Mouse (Mus musculus): ENCODE data around the gene Olfr548-ps1. TPM values are rescaled to one million over a fixed set of nuclear protein-coding genes. Genes with fewer than 3 reads are reported as not detected.

The Olfr548-ps1 gene
- total and polyA plus RNA-seq, 3 experiments, result 0.05 TPM; not detected in 2

DNA sequence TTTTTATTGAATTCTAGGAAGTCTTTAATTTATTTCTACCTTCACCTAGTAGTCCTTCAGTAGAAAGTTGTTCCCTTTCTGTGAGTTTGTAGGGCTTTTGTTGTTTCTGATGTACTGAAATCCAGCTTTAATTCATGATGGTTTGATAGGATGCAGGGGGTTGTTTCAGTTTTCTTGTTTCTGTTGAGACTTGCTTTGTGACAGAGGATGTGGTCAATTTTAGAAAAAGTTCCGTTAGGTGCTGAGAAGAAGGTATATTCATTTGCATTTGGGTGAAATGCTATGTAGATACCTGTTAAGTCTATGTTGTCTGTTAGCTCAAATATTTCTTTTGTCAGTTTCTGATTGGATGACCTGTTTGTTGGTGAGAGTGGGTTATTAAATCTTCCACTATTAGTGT, 11.6 kb upstream of the Olfr548-ps1 start:
- TF ChIP-seq TAL1 (conservative IDR thresholded peaks at IDR 0.05; ENCODE audit: low read depth, low read length), result no peak
- Histone ChIP-seq H3K9me3 (replicated peaks) (no peaks in the 10 kb centered on the region), H3K4me1 (ENCODE audit: insufficient read depth, low read depth, low read length) (no peaks in the 10 kb centered on the region), H3K27me3 (ENCODE audit: insufficient read depth, low read length) (peaks cover 6% of the 10 kb centered on the region; the same call in 1 of the 2 replicates), H3K36me3 (replicated peaks) (no peaks in the 10 kb centered on the region), H3K4me3 (ENCODE audit: low read depth, low read length) (no peak overlapping the region)
- ATAC-seq (ENCODE audit: extremely low read depth, insufficient number of reproducible peaks, low FRiP score, poor library complexity, severe bottlenecking) (no peak), DNase-seq (ENCODE audit: low spot score) (no peak)

DNA sequence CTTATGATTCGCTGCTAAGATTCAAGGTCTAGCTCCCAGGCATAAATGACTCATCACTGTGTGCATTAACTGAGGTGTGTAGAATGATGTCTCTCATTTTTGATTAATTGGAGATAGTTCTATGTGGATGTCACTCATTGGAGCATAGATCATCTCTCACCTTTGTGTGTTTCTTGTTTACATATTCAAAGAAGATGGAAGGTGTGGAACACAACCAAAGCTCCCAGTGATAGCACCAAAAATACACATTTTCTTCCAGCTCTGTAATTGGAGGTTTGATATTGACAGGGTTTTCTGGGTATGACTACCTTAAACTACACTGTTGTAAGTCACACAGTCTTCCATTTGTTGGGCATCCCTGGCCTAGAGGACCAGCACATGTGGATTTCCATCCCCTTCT, 6.2 kb upstream of the Olfr548-ps1 start, which contains the start of gene Olfr547:
Olfr547 (plus strand) TSS at position 301 of the 400 bp plus-strand sequence.
- H3K4me1 ChIP-seq (ENCODE audit: insufficient read depth, low read depth, low read length), result no peaks in the 10 kb centered on the region
- ATAC-seq (ENCODE audit: extremely low read depth, insufficient number of reproducible peaks, low FRiP score, poor library complexity, severe bottlenecking) (no peak), DNase-seq (ENCODE audit: low spot score) (no peak)
- no peaks in the 10 kb centered on the region for H3K36me3 ChIP-seq (replicated peaks)
- H3K9me3 ChIP-seq (replicated peaks), result no peaks in the 10 kb centered on the region
- peaks cover 3% of the 10 kb centered on the region; the same call in 1 of the 2 replicates for H3K27me3 ChIP-seq (ENCODE audit: insufficient read depth, low read length)
- no peak for TF ChIP-seq TAL1 (conservative IDR thresholded peaks at IDR 0.05; ENCODE audit: low read depth, low read length)
- no peak for TF ChIP-seq CTCF (IDR thresholded peaks at IDR 0.05; ENCODE audit: low read depth, low read length)
- TF ChIP-seq POLR2AphosphoS5 (IDR thresholded peaks at IDR 0.05; ENCODE audit: insufficient replicate concordance, low read depth, low read length), result no peak
- no peak for TF ChIP-seq GATA1 (IDR thresholded peaks at IDR 0.05; ENCODE audit: borderline replicate concordance, low read length)
- TF ChIP-seq GATA2 (IDR thresholded peaks at IDR 0.05; ENCODE audit: borderline replicate concordance, low read depth, low read length), result no peak
- no peak within 1 kb of the TSS for H3K4me3 ChIP-seq (ENCODE audit: low read depth, low read length)

DNA sequence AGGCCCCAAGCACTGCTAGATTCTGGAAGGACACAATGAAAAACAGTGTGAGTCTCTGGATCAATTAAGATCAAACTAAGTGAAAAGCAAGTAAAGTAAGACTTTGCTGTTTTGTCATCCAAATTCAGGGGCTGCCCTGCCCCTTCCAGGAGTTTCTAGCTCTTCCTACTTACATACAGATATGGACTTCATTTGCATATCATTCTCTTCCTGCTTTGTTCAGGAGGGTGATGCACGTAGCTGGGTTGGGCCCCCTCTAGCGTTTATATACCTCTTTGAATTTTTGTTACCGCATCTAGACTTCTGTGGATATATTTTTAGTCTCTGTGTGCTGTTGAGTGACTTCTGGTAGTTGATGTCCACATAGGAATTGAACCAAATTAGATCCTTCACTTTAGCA, 555 bp downstream of the Olfr548-ps1 start:
- no peaks in the 10 kb centered on the region for H3K36me3 ChIP-seq (replicated peaks)
- TF ChIP-seq CTCF (IDR thresholded peaks at IDR 0.05; ENCODE audit: low read depth, low read length) (no peak), TAL1 (conservative IDR thresholded peaks at IDR 0.05; ENCODE audit: low read depth, low read length) (no peak), GATA2 (IDR thresholded peaks at IDR 0.05; ENCODE audit: borderline replicate concordance, low read depth, low read length) (no peak), GATA1 (IDR thresholded peaks at IDR 0.05; ENCODE audit: borderline replicate concordance, low read length) (no peak), POLR2AphosphoS5 (IDR thresholded peaks at IDR 0.05; ENCODE audit: insufficient replicate concordance, low read depth, low read length) (no peak)
- no peak for ATAC-seq (ENCODE audit: extremely low read depth, insufficient number of reproducible peaks, low FRiP score, poor library complexity, severe bottlenecking)

DNA sequence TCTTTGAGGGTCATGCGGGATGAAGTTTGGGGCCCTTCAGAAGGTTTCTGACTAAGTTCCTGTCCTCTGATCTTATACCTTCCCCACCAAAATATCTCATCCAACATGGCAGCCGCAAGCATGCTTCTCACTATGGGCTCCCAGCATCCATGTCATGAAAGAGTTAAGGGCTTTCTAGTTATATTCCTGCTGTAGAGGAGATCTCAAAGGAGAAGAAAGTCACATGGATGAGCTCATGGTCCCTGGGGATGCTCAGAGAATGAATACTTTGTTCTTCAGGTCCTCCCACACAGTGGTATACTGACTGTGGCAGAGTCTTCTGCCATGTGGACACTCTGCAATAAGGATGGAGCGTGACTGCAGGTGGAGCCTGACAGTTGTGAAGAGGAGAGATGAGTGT, 8.9 kb downstream of the Olfr548-ps1 start, which contains the start of gene Olfr549:
Olfr549 (plus strand) TSS at position 301 of the 400 bp plus-strand sequence.
- TF ChIP-seq GATA1 (IDR thresholded peaks at IDR 0.05; ENCODE audit: borderline replicate concordance, low read length) (no peak), CTCF (IDR thresholded peaks at IDR 0.05; ENCODE audit: low read depth, low read length) (no peak), POLR2AphosphoS5 (IDR thresholded peaks at IDR 0.05; ENCODE audit: insufficient replicate concordance, low read depth, low read length) (no peak), TAL1 (conservative IDR thresholded peaks at IDR 0.05; ENCODE audit: low read depth, low read length) (no peak), GATA2 (IDR thresholded peaks at IDR 0.05; ENCODE audit: borderline replicate concordance, low read depth, low read length) (no peak)
- ATAC-seq (ENCODE audit: extremely low read depth, insufficient number of reproducible peaks, low FRiP score, poor library complexity, severe bottlenecking), result no peak
- no peaks in the 10 kb centered on the region for H3K4me1 ChIP-seq (ENCODE audit: insufficient read depth, low read depth, low read length)
- no peak for DNase-seq (ENCODE audit: low spot score)
- H3K36me3 ChIP-seq (replicated peaks), result no peaks in the 10 kb centered on the region
- H3K4me3 ChIP-seq (ENCODE audit: low read depth, low read length), result no peak within 1 kb of the TSS
- no peaks in the 10 kb centered on the region for H3K9me3 ChIP-seq (replicated peaks)
- H3K27me3 ChIP-seq (ENCODE audit: insufficient read depth, low read length), result peaks cover 17% of the 10 kb centered on the region; the same call in 1 of the 2 replicates

More for the DNA sequence above, 555 bp downstream of the Olfr548-ps1 start:
- 0 out of 2 replicates have a peak, but pooled peaks cover 3% of the 10 kb centered on the region for H3K27me3 ChIP-seq (ENCODE audit: insufficient read depth, low read length)
- H3K9me3 ChIP-seq (replicated peaks), result no peaks in the 10 kb centered on the region
- DNase-seq (ENCODE audit: low spot score), result no peak
- no peaks in the 10 kb centered on the region for H3K4me1 ChIP-seq (ENCODE audit: insufficient read depth, low read depth, low read length)
- no peak overlapping the region for H3K4me3 ChIP-seq (ENCODE audit: low read depth, low read length)

DNA sequence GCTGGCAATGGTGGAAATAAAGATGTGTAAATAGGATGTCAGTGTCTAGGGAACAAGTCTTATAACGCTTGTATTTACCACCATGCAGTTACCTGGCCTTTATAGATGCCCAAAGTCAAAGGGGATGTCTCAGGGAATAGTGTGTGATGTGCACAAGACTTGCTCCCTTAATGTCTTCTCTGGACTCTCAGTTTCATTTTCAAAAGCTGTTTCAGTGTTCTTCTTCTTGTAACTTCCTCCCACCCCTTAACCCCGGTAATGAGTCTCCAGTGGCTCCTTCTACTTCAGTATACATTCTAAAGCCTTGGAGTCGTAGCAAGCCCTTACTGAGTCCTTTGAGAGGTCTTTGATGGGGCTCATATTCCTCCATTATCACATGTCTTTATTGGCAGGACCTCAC, 12.6 kb downstream of the Olfr548-ps1 start:
- no peak overlapping the region for H3K4me3 ChIP-seq (ENCODE audit: low read depth, low read length)
- no peaks in the 10 kb centered on the region for H3K4me1 ChIP-seq (ENCODE audit: insufficient read depth, low read depth, low read length)
- no peak for TF ChIP-seq CTCF (IDR thresholded peaks at IDR 0.05; ENCODE audit: low read depth, low read length)
- no peak for TF ChIP-seq GATA2 (IDR thresholded peaks at IDR 0.05; ENCODE audit: borderline replicate concordance, low read depth, low read length)
- TF ChIP-seq TAL1 (conservative IDR thresholded peaks at IDR 0.05; ENCODE audit: low read depth, low read length), result no peak
- TF ChIP-seq GATA1 (IDR thresholded peaks at IDR 0.05; ENCODE audit: borderline replicate concordance, low read length), result no peak
- TF ChIP-seq POLR2AphosphoS5 (IDR thresholded peaks at IDR 0.05; ENCODE audit: insufficient replicate concordance, low read depth, low read length), result no peak
- no peaks in the 10 kb centered on the region for H3K9me3 ChIP-seq (replicated peaks)
- ATAC-seq (ENCODE audit: extremely low read depth, insufficient number of reproducible peaks, low FRiP score, poor library complexity, severe bottlenecking), result no peak
- no peak for DNase-seq (ENCODE audit: low spot score)
- H3K36me3 ChIP-seq (replicated peaks), result no peaks in the 10 kb centered on the region
- H3K27me3 ChIP-seq (ENCODE audit: insufficient read depth, low read length), result peaks cover 12% of the 10 kb centered on the region; the same call in 1 of the 2 replicates

DNA sequence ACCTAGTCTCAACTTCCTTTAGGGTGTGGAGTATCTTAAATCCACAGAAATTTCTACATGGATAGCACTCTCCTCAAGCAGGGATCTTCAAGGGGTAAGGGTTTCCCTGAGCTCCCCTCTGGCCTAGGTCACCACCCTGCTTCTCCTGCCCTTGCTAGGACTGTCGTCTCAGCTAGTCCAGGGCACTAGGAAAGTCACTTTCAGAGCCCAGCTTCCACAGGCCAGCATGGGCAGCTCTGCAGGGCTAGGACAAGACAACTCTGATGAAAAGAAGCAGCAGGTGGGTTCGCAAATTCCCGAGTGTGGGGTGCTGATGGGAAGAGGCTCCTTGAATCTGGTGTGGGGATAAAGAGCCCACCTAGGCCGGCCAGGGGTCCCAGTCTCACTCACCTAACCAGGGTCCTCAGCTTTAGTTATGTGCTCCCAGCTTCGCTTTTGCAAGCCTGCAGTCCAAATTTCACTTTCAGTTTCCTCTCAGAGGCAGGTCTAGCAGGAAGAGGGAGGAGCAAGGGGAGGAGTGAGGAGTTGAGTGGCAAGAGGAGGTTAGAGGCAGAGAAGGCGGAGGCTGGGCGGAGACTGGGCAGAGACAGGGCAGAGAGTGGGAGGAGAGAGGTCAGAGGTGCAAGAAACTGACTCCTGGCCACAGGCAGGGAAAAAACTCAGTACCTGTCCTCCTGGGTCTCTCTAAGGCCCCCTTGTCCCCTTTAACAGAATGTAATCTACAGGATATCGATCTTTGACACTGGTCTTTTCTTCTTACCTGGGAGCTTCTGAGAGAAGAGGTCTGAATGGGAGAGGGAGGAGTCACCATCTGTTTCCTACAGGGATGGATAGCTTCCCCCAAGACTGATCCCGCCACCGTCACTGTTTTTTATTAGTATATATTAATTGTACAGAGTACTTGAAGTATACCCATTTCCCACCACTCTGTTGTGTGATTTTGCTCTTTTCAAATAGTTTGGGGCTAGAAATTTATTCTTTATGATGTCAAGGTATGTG, 24.6 kb downstream of the Olfr548-ps1 start, which contains the start of gene Trim21:
Trim21 (minus strand) TSS at position 488 of the 999 bp plus-strand sequence.
- DNase-seq (ENCODE audit: low spot score) (peak; percentile 87), ATAC-seq (ENCODE audit: extremely low read depth, insufficient number of reproducible peaks, low FRiP score, poor library complexity, severe bottlenecking) (peak; percentile 100)
- no peaks in the 10 kb centered on the region; the same call in 1 of the 2 replicates for H3K27me3 ChIP-seq (ENCODE audit: insufficient read depth, low read length)

More for the DNA sequence above, 24.6 kb downstream of the Olfr548-ps1 start, which contains the start of gene Trim21:
- peaks cover 38% of the 10 kb centered on the region for H3K36me3 ChIP-seq (replicated peaks)
- H3K9me3 ChIP-seq (replicated peaks), result no peaks in the 10 kb centered on the region
- peaks cover 18% of the 10 kb centered on the region for H3K4me1 ChIP-seq (ENCODE audit: insufficient read depth, low read depth, low read length)
- TF ChIP-seq CTCF (IDR thresholded peaks at IDR 0.05; ENCODE audit: low read depth, low read length) (no peak), TAL1 (conservative IDR thresholded peaks at IDR 0.05; ENCODE audit: low read depth, low read length) (no peak), POLR2AphosphoS5 (IDR thresholded peaks at IDR 0.05; ENCODE audit: insufficient replicate concordance, low read depth, low read length) (no peak), GATA2 (IDR thresholded peaks at IDR 0.05; ENCODE audit: borderline replicate concordance, low read depth, low read length) (no peak), GATA1 (IDR thresholded peaks at IDR 0.05; ENCODE audit: borderline replicate concordance, low read length) (no peak)
- H3K4me3 ChIP-seq (ENCODE audit: low read depth, low read length), result peak within 1 kb of the TSS; percentile 76
